27 mouse cellular contexts compared by ENCODE assay signal in the genomic region with DNA sequence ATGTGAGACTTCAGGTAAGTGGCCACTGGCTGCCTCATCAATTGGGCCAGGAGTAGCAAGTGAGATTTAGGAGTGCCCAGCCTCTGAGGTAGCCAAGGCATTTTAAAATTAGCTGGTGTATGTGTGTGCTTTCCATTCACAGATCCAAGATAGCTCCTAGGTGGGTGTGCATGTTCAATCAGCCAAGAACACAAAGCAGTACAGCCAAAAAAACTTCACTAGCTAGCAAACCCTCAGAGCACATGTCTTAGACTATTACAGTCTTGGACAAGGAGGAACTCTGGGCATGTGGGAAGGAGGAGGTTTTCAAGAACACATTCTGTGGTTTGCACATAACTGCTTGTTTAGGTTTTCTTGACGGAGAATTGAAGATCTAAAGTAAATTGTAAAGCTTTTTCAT. TPM values are rescaled to one million over a fixed set of nuclear protein-coding genes. Genes with fewer than 3 reads are reported as not detected.
DNase-seq lines count a peak whose midpoint lies in the region; ATAC-seq and TF ChIP-seq lines count a peak whose summit lies in the region.
"Had no signal": no experiment of that assay in that cellular context is flagged by ENCODE, and none has a peak within 500 bp of the region (broad histone marks: within the 10 kb centered on the region; RNA-seq: fewer than 3 reads in every experiment).

No protein-coding gene starts in this region.

- H3K9ac ChIP-seq in embryonic facial prominence, embryonic 14.5 days (ENCODE audit: low read depth, low read length): no peak overlapping the region
- H3K9ac ChIP-seq in lung, embryonic 14.5 days: no peak overlapping the region
- no peak overlapping the region for H3K9ac ChIP-seq in kidney, embryonic 14.5 days (ENCODE audit: low read depth, low read length)
- H3K9ac ChIP-seq: forebrain, postnatal 0 days; heart, embryonic 13.5 days; hindbrain, embryonic 14.5 days; liver, postnatal 0 days had no signal

- ATAC-seq in embryonic facial prominence, embryonic 14.5 days (ENCODE audit: low read depth): no peak
- ATAC-seq in lung, embryonic 14.5 days (ENCODE audit: insufficient read depth): no peak
- no peak for ATAC-seq in kidney, embryonic 14.5 days (ENCODE audit: low FRiP score, low TSS enrichment)
- ATAC-seq: forebrain, postnatal 0 days; liver, postnatal 0 days; Patski had no signal

- H3K4me3 ChIP-seq in embryonic facial prominence, embryonic 14.5 days (ENCODE audit: low read depth, low read length): no peak overlapping the region
- no peak overlapping the region for H3K4me3 ChIP-seq in embryonic facial prominence, embryonic 10.5 days
- no peak overlapping the region for H3K4me3 ChIP-seq in lung, embryonic 14.5 days (ENCODE audit: low read depth, low read length)
- H3K4me3 ChIP-seq in kidney, embryonic 14.5 days (ENCODE audit: low read length): no peak overlapping the region
- H3K4me3 ChIP-seq: forebrain, embryonic 10.5 days; heart, embryonic 13.5 days; limb, embryonic 10.5 days had no signal

- H3K27me3 ChIP-seq in embryonic facial prominence, embryonic 14.5 days (replicated peaks; ENCODE audit: control insufficient read depth, insufficient read depth, low read length): no peaks in the 10 kb centered on the region
- H3K27me3 ChIP-seq in embryonic facial prominence, embryonic 10.5 days (replicated peaks; ENCODE audit: low read depth, poor library complexity, severe bottlenecking): no peaks in the 10 kb centered on the region
- no peaks in the 10 kb centered on the region for H3K27me3 ChIP-seq in lung, embryonic 14.5 days (ENCODE audit: insufficient read depth, low read length)
- H3K27me3 ChIP-seq in kidney, embryonic 14.5 days (ENCODE audit: control insufficient read depth, insufficient read depth, low read length): no peaks in the 10 kb centered on the region
- H3K27me3 ChIP-seq: heart, embryonic 13.5 days; Patski had no signal

- no peak for TF ChIP-seq CTCF in lung, embryonic 14.5 days (IDR thresholded peaks at IDR 0.05; ENCODE audit: low read depth)

- H3K4me2 ChIP-seq in embryonic facial prominence, embryonic 14.5 days (ENCODE audit: low read depth, low read length): no peak overlapping the region
- H3K4me2 ChIP-seq in lung, embryonic 14.5 days: no peak overlapping the region
- no peak overlapping the region for H3K4me2 ChIP-seq in kidney, embryonic 14.5 days (replicated peaks; ENCODE audit: low read depth, low read length)
- H3K4me2 ChIP-seq: heart, embryonic 13.5 days; hindbrain, embryonic 14.5 days had no signal

- intact Hi-C loops in left cerebral cortex, postnatal 14 days (cut with DNase I): no loop called here

- H3K4me1 ChIP-seq in embryonic facial prominence, embryonic 14.5 days (ENCODE audit: control insufficient read depth, insufficient read depth, low read length): no peaks in the 10 kb centered on the region
- H3K4me1 ChIP-seq in embryonic facial prominence, embryonic 10.5 days: no peaks in the 10 kb centered on the region
- no peaks in the 10 kb centered on the region for H3K4me1 ChIP-seq in lung, embryonic 14.5 days (ENCODE audit: insufficient read depth)
- H3K4me1 ChIP-seq in kidney, embryonic 14.5 days (ENCODE audit: control insufficient read depth, insufficient read depth, low read length): no peaks in the 10 kb centered on the region
- H3K4me1 ChIP-seq: forebrain, embryonic 10.5 days; heart, embryonic 13.5 days; limb, embryonic 10.5 days had no signal

- H3K27ac ChIP-seq in embryonic facial prominence, embryonic 14.5 days (replicated peaks; ENCODE audit: low read depth, low read length): no peak overlapping the region
- no peak overlapping the region for H3K27ac ChIP-seq in embryonic facial prominence, embryonic 10.5 days (replicated peaks)
- H3K27ac ChIP-seq in lung, embryonic 14.5 days (ENCODE audit: low read depth): no peak overlapping the region
- no peak overlapping the region for H3K27ac ChIP-seq in kidney, embryonic 14.5 days (ENCODE audit: low read depth, low read length)
- H3K27ac ChIP-seq: forebrain, embryonic 10.5 days; heart, embryonic 13.5 days; hindbrain, embryonic 14.5 days; limb, embryonic 10.5 days; stomach, postnatal 0 days had no signal

- no peaks in the 10 kb centered on the region for H3K9me3 ChIP-seq in embryonic facial prominence, embryonic 14.5 days (ENCODE audit: control insufficient read depth, low read length)
- H3K9me3 ChIP-seq in embryonic facial prominence, embryonic 10.5 days: no peaks in the 10 kb centered on the region
- no peaks in the 10 kb centered on the region for H3K9me3 ChIP-seq in lung, embryonic 14.5 days (ENCODE audit: low read depth, low read length)
- H3K9me3 ChIP-seq in kidney, embryonic 14.5 days (ENCODE audit: control insufficient read depth, low read length): no peaks in the 10 kb centered on the region
- H3K9me3 ChIP-seq: forebrain, embryonic 10.5 days; heart, embryonic 13.5 days; limb, embryonic 10.5 days had no signal

- no peaks in the 10 kb centered on the region for H3K36me3 ChIP-seq in embryonic facial prominence, embryonic 14.5 days (ENCODE audit: control insufficient read depth, insufficient read depth, low read length)
- no peaks in the 10 kb centered on the region for H3K36me3 ChIP-seq in embryonic facial prominence, embryonic 10.5 days (replicated peaks)
- H3K36me3 ChIP-seq in lung, embryonic 14.5 days (ENCODE audit: insufficient read depth): no peaks in the 10 kb centered on the region
- no peaks in the 10 kb centered on the region for H3K36me3 ChIP-seq in kidney, embryonic 14.5 days (ENCODE audit: control insufficient read depth, insufficient read depth, low read length)
- H3K36me3 ChIP-seq: forebrain, embryonic 10.5 days; heart, embryonic 13.5 days; limb, embryonic 10.5 days had no signal

- DNase-seq in embryonic facial prominence, embryonic 14.5 days (ENCODE audit: low spot score): peak; percentile 17
- DNase-seq in embryonic facial prominence, embryonic 10.5 days (ENCODE audit: low spot score): no peak
- DNase-seq in lung, embryonic 14.5 days: peak; percentile 4
- DNase-seq in lung, postnatal 25 days (ENCODE audit: low spot score): no peak
- DNase-seq in left cerebral cortex, postnatal 14 days (ENCODE audit: low spot score in 2 of 2): peak; percentile 45 to 83
- DNase-seq in kidney, adult 8-10 months: no peak
- DNase-seq in adipocyte (ENCODE audit: low spot score): no peak
- DNase-seq: adrenal gland, postnatal 10 days; cerebellum, adult 11-12 months; cerebellum, postnatal 25 days; embryo, embryonic 11 days; forebrain, postnatal 0 days; gastrocnemius, postnatal 14 days; heart, adult 18-20 months; heart, postnatal 36 days; kidney, adult 9 months; kidney, postnatal 36 days; liver, postnatal 0 days; lung, postnatal 36 days; thymus, postnatal 14 days had no signal

- WGBS in embryonic facial prominence, embryonic 14.5 days: 72% methylated on average over 1 of the region's 1 CpGs
- WGBS in embryonic facial prominence, embryonic 10.5 days: 86% methylated on average over 1 of the region's 1 CpGs
- WGBS in lung, embryonic 14.5 days: 35% methylated on average over 1 of the region's 1 CpGs
- WGBS in kidney, embryonic 14.5 days: 80% methylated on average over 1 of the region's 1 CpGs

RNA-seq across cellular contexts. Expression of gene Serpinb8, which starts 8.6 kb away (rescaled TPM):
- polyA plus RNA-seq in embryonic facial prominence, embryonic 14.5 days (2014; fragmentation: Nextera tagmentation; extraction: Ambion mirVana): 8.1 and 8.8 TPM in 2 replicates
- polyA plus RNA-seq in embryonic facial prominence, embryonic 10.5 days (2016; fragmentation: Nextera tagmentation; extraction: Ambion mirVana): 1.2 and 1.6 TPM in 2 replicates
- 2.9 and 5.1 TPM in 2 replicates for polyA plus RNA-seq in lung, embryonic 14.5 days (2014; fragmentation: Nextera tagmentation; extraction: Ambion mirVana)
- total RNA-seq in left cerebral cortex, postnatal 14 days (2021): 1 to 10 TPM; 8.3 to 9.9 TPM
- polyA plus RNA-seq in kidney, embryonic 14.5 days (2014; fragmentation: Nextera tagmentation; extraction: Ambion mirVana): 0.49 and 0.57 TPM in 2 replicates

Comparison
In these comparisons a context has a peak if more than half of its experiments do, and no peak if none do; other contexts are left out.
1. DNase-seq: peak in embryonic facial prominence, embryonic 14.5 days (single experiment), lung, embryonic 14.5 days (single experiment) and left cerebral cortex, postnatal 14 days (2 of 2); none in embryonic facial prominence, embryonic 10.5 days (single experiment), lung, postnatal 25 days (single experiment), kidney, adult 8-10 months (0 of 2) and adipocyte (single experiment).